ENCODE assay signal across 12 mouse cellular contexts in the genomic region with DNA sequence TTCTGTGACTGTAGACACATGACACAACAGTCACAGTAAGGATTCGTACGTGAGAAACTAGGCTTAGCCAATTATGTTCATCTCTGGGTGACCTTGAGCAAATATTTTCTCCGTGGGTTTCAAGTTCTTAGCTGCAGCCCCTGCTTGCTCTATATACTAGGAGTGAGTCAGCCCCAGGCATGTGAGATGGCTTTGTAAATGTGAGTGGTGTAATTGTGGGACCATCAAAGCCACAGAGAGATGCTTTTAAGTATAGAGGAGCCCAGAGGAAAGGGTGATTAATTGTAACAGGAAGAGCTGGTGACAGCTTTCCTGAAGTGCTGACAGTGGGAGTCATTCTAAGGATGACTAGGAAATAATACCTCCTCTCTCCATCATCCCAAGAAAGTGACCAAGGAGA.
A peak's percentile ranks its signal among the peaks of the same experiment; 100 is the strongest.
DNase-seq lines count a peak whose midpoint lies in the region; ATAC-seq lines count a peak whose summit lies in the region.
"Had no signal": no experiment of that assay in that cellular context is flagged by ENCODE, and none has a peak within 500 bp of the region (broad histone marks: within the 10 kb centered on the region; RNA-seq: fewer than 3 reads in every experiment).

No protein-coding gene starts in this region.

- no peaks in the 10 kb centered on the region for H3K36me3 ChIP-seq in hindbrain, embryonic 11.5 days (ENCODE audit: control insufficient read depth, insufficient read depth, low read length)
- peaks cover 5% of the 10 kb centered on the region; the same call in 1 of the 2 replicates for H3K36me3 ChIP-seq in hindbrain, embryonic 16.5 days (ENCODE audit: control insufficient read depth, insufficient read depth, low read length)
- H3K36me3 ChIP-seq in embryonic facial prominence, embryonic 14.5 days (ENCODE audit: control insufficient read depth, insufficient read depth, low read length) = peaks cover 14% of the 10 kb centered on the region
- H3K36me3 ChIP-seq in macrophage (ENCODE audit: inconsistent target) = no peaks in the 10 kb centered on the region
- H3K36me3 ChIP-seq: liver, embryonic 12.5 days had no signal

- H3K4me2 ChIP-seq in hindbrain, embryonic 11.5 days (replicated peaks; ENCODE audit: low read depth, low read length) = no peak overlapping the region
- no peak overlapping the region for H3K4me2 ChIP-seq in hindbrain, embryonic 16.5 days (ENCODE audit: low read length)
- no peak overlapping the region for H3K4me2 ChIP-seq in embryonic facial prominence, embryonic 14.5 days (ENCODE audit: low read depth, low read length)
- H3K4me2 ChIP-seq: embryonic facial prominence, embryonic 15.5 days; heart, embryonic 12.5 days; liver, embryonic 12.5 days had no signal

- H3K4me3 ChIP-seq in hindbrain, embryonic 11.5 days (ENCODE audit: low read depth, low read length) = no peak overlapping the region
- no peak overlapping the region for H3K4me3 ChIP-seq in hindbrain, embryonic 16.5 days (ENCODE audit: low read length)
- no peak overlapping the region for H3K4me3 ChIP-seq in embryonic facial prominence, embryonic 14.5 days (ENCODE audit: low read depth, low read length)
- H3K4me3 ChIP-seq in macrophage (ENCODE audit: inconsistent target) = no peak overlapping the region
- H3K4me3 ChIP-seq: embryonic facial prominence, embryonic 15.5 days; heart, embryonic 12.5 days; liver, embryonic 12.5 days had no signal

- 61% methylated on average over 3 of the region's 3 CpGs for WGBS in hindbrain, embryonic 11.5 days
- 38% methylated on average over 3 of the region's 3 CpGs for whole genome bisulfite sequencing in hindbrain, embryonic 16.5 days
- WGBS in embryonic facial prominence, embryonic 14.5 days = 54% methylated on average over 3 of the region's 3 CpGs
- WGBS in macrophage (ENCODE audit: missing documents) = 87% methylated on average over 3 of the region's 3 CpGs

- no peaks in the 10 kb centered on the region for H3K27me3 ChIP-seq in hindbrain, embryonic 11.5 days (ENCODE audit: control insufficient read depth, insufficient read depth, low read length)
- no peaks in the 10 kb centered on the region for H3K27me3 ChIP-seq in hindbrain, embryonic 16.5 days (replicated peaks; ENCODE audit: control insufficient read depth, insufficient read depth, low read length)
- H3K27me3 ChIP-seq in embryonic facial prominence, embryonic 14.5 days (replicated peaks; ENCODE audit: control insufficient read depth, insufficient read depth, low read length) = no peaks in the 10 kb centered on the region
- H3K27me3 ChIP-seq: embryonic facial prominence, embryonic 15.5 days; heart, embryonic 12.5 days had no signal

- no peaks in the 10 kb centered on the region for H3K9me3 ChIP-seq in hindbrain, embryonic 11.5 days (ENCODE audit: control insufficient read depth, low read length)
- H3K9me3 ChIP-seq in hindbrain, embryonic 16.5 days (ENCODE audit: control insufficient read depth, low read length) = no peaks in the 10 kb centered on the region
- H3K9me3 ChIP-seq in embryonic facial prominence, embryonic 14.5 days (ENCODE audit: control insufficient read depth, low read length) = no peaks in the 10 kb centered on the region
- H3K9me3 ChIP-seq: embryonic facial prominence, embryonic 15.5 days; liver, embryonic 12.5 days had no signal

- DNase-seq in hindbrain, embryonic 11.5 days (ENCODE audit: low spot score) = no peak
- peak; percentile 22 for DNase-seq in 3134 (ENCODE audit: extremely low read depth, insufficient read length, low spot score)
- DNase-seq in embryonic facial prominence, embryonic 14.5 days (ENCODE audit: low spot score) = peak; percentile 13
- no peak for DNase-seq in embryo, embryonic 9.5 days (ENCODE audit: extremely low spot score)
- no peak for DNase-seq in urinary bladder, postnatal 14 days (ENCODE audit: low spot score)
- no peak for DNase-seq in urinary bladder, adult 2 months (ENCODE audit: low spot score)
- DNase-seq: thymus, postnatal 36 days had no signal

- peak overlapping the region; percentile 64 for H3K27ac ChIP-seq in hindbrain, embryonic 11.5 days (ENCODE audit: low read depth, low read length)
- no peak overlapping the region for H3K27ac ChIP-seq in hindbrain, embryonic 16.5 days (ENCODE audit: low read depth, low read length)
- H3K27ac ChIP-seq in embryonic facial prominence, embryonic 14.5 days (replicated peaks; ENCODE audit: low read depth, low read length) = no peak overlapping the region
- peak overlapping the region; percentile 19 for H3K27ac ChIP-seq in macrophage
- H3K27ac ChIP-seq: embryonic facial prominence, embryonic 15.5 days; liver, embryonic 12.5 days had no signal

- no peak overlapping the region for H3K9ac ChIP-seq in hindbrain, embryonic 11.5 days (ENCODE audit: low read depth, low read length)
- H3K9ac ChIP-seq in hindbrain, embryonic 16.5 days (ENCODE audit: low read depth, low read length) = no peak overlapping the region
- H3K9ac ChIP-seq in embryonic facial prominence, embryonic 14.5 days (ENCODE audit: low read depth, low read length) = no peak overlapping the region
- H3K9ac ChIP-seq: embryonic facial prominence, embryonic 15.5 days; heart, embryonic 12.5 days; liver, embryonic 12.5 days had no signal

- H3K79me2 ChIP-seq in macrophage (ENCODE audit: inconsistent target) = no peaks in the 10 kb centered on the region

- peak; percentile 39 for ATAC-seq in hindbrain, embryonic 11.5 days (ENCODE audit: low FRiP score)
- no peak for ATAC-seq in hindbrain, embryonic 16.5 days
- no peak for ATAC-seq in embryonic facial prominence, embryonic 14.5 days (ENCODE audit: low read depth)
- ATAC-seq: liver, embryonic 12.5 days had no signal

- no peaks in the 10 kb centered on the region for H3K4me1 ChIP-seq in hindbrain, embryonic 11.5 days (replicated peaks; ENCODE audit: control insufficient read depth, insufficient read depth, low read length)
- peaks cover 16% of the 10 kb centered on the region for H3K4me1 ChIP-seq in hindbrain, embryonic 16.5 days (ENCODE audit: control insufficient read depth, insufficient read depth, low read depth, low read length)
- H3K4me1 ChIP-seq in embryonic facial prominence, embryonic 14.5 days (ENCODE audit: control insufficient read depth, insufficient read depth, low read length) = peaks cover 18% of the 10 kb centered on the region; the same call in 1 of the 2 replicates
- H3K4me1 ChIP-seq: liver, embryonic 12.5 days had no signal

Comparison
In these comparisons a context has a peak if more than half of its experiments do, and no peak if none do; other contexts are left out.
1. H3K27ac ChIP-seq: peak in hindbrain, embryonic 11.5 days (single experiment) and macrophage (single experiment); none in hindbrain, embryonic 16.5 days (single experiment) and embryonic facial prominence, embryonic 14.5 days (single experiment).
2. DNase-seq: peak in 3134 (single experiment) and embryonic facial prominence, embryonic 14.5 days (single experiment); none in hindbrain, embryonic 11.5 days (single experiment), embryo, embryonic 9.5 days (single experiment), urinary bladder, postnatal 14 days (single experiment) and urinary bladder, adult 2 months (single experiment).